Mouse (Mus musculus) midbrain, embryonic 13.5 days (tissue): Measurements from ENCODE around the gene Wdr45. TPM values are rescaled to one million over a fixed set of nuclear protein-coding genes. Genes with fewer than 3 reads are reported as not detected.
"Not testable (repeated sequence)": the region's sequence is repeated elsewhere in the genome, so short reads cannot be mapped to it uniquely, and the experiment has no call there.

Source experiments
- ATAC-seq: fragments of 200-750 bp; cut with Nextera tagmentation; 2 replicates; pipeline ENCODE4 v1.8.0; 2017; ENCODE audit warnings: mild to moderate bottlenecking, moderate TSS enrichment, moderate library complexity
- H3K27ac ChIP-seq: fragments of 300-500 bp; sonication (generic); 2 replicates; pipeline ENCODE4 v1.5.1; 2015; ENCODE audit warnings: inconsistent platforms, mild to moderate bottlenecking, moderate library complexity
- H3K27me3 ChIP-seq: fragments of 300-500 bp; sonication (generic); 2 replicates; pipeline ENCODE4 v1.6.1; 2015; ENCODE audit warnings: mild to moderate bottlenecking, inconsistent platforms
- H3K36me3 ChIP-seq: fragments of 300-500 bp; sonication (generic); 2 replicates; pipeline ENCODE4 v1.6.1; 2015; ENCODE audit warnings: mild to moderate bottlenecking, inconsistent platforms
- H3K4me1 ChIP-seq: fragments of 300-500 bp; sonication (generic); replicated peaks from 2 replicates; pipeline ENCODE4 v1.6.1; 2015; ENCODE audit warnings: inconsistent platforms
- H3K4me2 ChIP-seq: fragments of 300-500 bp; sonication (generic); replicated peaks from 2 replicates; pipeline ENCODE4 v1.6.1; 2015; ENCODE audit warnings: moderate library complexity, mild to moderate bottlenecking, inconsistent platforms
- H3K4me3 ChIP-seq: fragments of 300-500 bp; sonication (generic); replicated peaks from 2 replicates; pipeline ENCODE4 v1.5.1; 2015; ENCODE audit warnings: mild to moderate bottlenecking, inconsistent platforms
- H3K9ac ChIP-seq: fragments of 300-500 bp; sonication (generic); replicated peaks from 2 replicates; pipeline ENCODE4 v1.6.1; 2015; ENCODE audit warnings: mild to moderate bottlenecking, inconsistent platforms
- H3K9me3 ChIP-seq: fragments of 300-500 bp; sonication (generic); 2 replicates; pipeline ENCODE4 v1.6.1; 2016; ENCODE audit warnings: mild to moderate bottlenecking, inconsistent platforms
- WGBS: fragments of 180-500 bp; shearing (Covaris S2); methylation state at CpG from one replicate; pipeline ENCODE4 v1.1.7; 2015; 5-methylcytosine and 5-hydroxymethylcytosine counted together
- polyA plus RNA-seq: library from polyadenylated mRNA; unstranded; fragments of >200 nt; fragmentation: Nextera tagmentation; extraction: Ambion mirVana; gene quantifications from 2 replicates; pipeline ENCODE4 v1.2.1, GENCODE M21; 2015

Gene Wdr45
- polyA plus RNA-seq, 1 experiment from 2014 or later, result 34.9 TPM

DNA sequence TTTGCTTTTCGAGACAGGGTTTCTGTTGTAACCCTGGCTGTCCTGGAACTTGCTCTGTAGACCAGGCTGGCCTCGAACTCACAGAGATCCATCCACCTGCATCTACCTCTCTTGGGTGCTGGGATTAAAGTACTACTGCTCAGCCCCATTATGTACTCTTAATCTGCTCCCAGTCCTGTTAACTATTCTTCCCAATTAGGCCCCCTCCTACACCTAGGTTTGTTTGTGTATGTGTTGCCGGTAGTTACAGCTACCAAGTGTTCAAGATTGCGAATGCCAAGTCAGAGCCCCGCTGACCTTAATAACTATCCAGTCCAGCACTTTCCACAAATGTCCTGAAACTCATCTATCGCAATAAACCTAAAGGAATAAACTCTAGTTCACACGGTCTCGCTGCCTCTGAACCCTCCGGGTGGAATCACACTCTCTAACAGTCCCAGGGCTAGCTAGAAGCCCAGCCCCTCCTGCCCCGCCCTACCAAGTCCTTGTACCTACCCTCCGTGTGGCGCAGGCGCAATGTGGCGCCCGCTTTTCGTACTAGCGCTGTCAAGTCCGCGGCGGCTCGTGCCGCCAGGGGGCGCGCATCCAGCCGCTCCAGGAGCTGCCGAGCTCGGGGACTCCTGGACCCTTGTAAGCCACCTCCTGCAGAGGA lies 34.6 kb upstream of the Wdr45 start:
- peak; percentile 95 for ATAC-seq
- Histone ChIP-seq H3K9ac (no peak overlapping the region; the same call in 1 of the 2 replicates), H3K4me3 (peak overlapping the region; percentile 28), H3K4me1 (no peaks in the 10 kb centered on the region), H3K9me3 (no peaks in the 10 kb centered on the region), H3K4me2 (peak overlapping the region; percentile 49), H3K27ac (no peak overlapping the region), H3K27me3 (no peaks in the 10 kb centered on the region), H3K36me3 (no peaks in the 10 kb centered on the region)
- WGBS, result 18% methylated on average over 27 of the region's 27 CpGs

DNA sequence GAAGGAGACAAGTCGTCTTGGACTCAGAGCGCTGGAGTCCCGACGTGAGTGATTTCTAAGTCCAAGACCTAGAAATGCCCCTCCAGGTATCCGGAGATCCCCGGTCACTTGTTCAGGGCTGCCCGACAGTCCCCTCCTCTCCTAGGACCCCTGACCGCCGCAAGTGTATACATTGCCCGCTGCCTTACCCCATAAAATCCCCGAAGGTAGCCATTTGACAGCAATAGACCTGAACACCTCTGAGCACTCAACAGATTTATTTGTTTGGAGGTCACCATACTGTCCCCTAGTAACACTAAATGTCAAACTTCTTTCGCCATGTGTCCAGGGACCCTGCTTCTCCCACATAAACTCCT lies 34.1 kb upstream of the Wdr45 start:
- H3K27me3 ChIP-seq, result no peaks in the 10 kb centered on the region
- H3K27ac ChIP-seq, result no peak overlapping the region
- peak overlapping the region; percentile 49 for H3K4me2 ChIP-seq
- no peak overlapping the region; the same call in 1 of the 2 replicates for H3K9ac ChIP-seq
- peak overlapping the region; percentile 28 for H3K4me3 ChIP-seq
- ATAC-seq, result peak; percentile 69; the same call in 1 of the 2 replicates
- no peaks in the 10 kb centered on the region for H3K36me3 ChIP-seq
- 32% methylated on average over 12 of the region's 12 CpGs for WGBS
- no peaks in the 10 kb centered on the region for H3K4me1 ChIP-seq
- H3K9me3 ChIP-seq, result no peaks in the 10 kb centered on the region

DNA sequence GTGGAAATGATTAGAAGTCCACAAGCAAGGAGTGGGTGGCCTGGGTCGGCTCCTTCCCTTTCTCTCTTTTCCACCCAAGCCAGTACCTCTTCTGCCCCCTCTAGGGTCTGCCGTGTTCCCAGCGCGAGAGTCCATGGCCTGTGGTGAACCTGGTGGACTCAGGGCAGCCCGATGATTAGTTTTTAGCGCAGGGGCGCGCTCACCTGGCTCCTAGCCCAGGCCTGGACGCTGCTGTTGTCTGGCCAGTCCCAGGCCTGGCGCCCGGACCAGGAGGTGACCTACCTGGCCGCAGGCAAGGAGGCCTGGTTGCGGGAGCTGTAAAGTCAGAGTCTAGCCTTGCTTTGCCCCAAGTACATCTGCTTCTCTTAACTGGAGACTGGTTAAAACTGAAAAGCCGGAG lies 33.3 kb upstream of the Wdr45 start, which contains the start of gene Magix:
TSS of gene Magix (minus strand) at position 388 of the 400 bp plus-strand sequence.
- 75% methylated on average over 14 of the region's 14 CpGs for WGBS
- Histone ChIP-seq H3K9me3 (no peaks in the 10 kb centered on the region), H3K27ac (no peak within 1 kb of the TSS), H3K4me1 (no peaks in the 10 kb centered on the region), H3K4me3 (peak within 1 kb of the TSS; percentile 28), H3K36me3 (no peaks in the 10 kb centered on the region), H3K4me2 (peak within 1 kb of the TSS; percentile 49), H3K27me3 (no peaks in the 10 kb centered on the region), H3K9ac (no peak within 1 kb of the TSS)
- ATAC-seq, result 0 out of 2 replicates have a peak, but pooled peaks have one; percentile 9

DNA sequence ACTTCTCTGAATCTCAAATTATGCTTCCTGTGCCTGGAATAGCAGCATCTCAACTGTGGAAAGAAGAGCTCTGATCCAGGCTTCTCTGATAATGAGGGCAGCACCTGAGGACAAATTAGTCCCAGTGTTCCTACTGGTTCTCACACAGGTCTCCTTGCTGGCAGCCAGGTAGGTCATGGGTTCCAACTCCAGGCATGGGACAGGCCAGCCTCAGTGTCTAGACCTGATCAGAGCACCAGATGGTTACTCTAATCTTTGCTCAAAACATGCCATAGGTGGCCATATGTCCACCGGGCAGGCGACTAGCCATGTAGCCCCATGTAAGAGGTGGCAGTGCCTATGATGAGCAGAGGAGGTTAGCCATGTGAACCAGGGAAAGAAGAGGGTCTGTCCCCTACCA lies 25.8 kb upstream of the Wdr45 start:
- no peak for ATAC-seq
- Histone ChIP-seq H3K9me3 (no peaks in the 10 kb centered on the region), H3K4me1 (no peaks in the 10 kb centered on the region), H3K4me2 (no peak overlapping the region), H3K27me3 (no peaks in the 10 kb centered on the region), H3K9ac (no peak overlapping the region), H3K36me3 (no peaks in the 10 kb centered on the region), H3K27ac (no peak overlapping the region), H3K4me3 (no peak overlapping the region)
- 98% methylated on average over 2 of the region's 2 CpGs for WGBS

DNA sequence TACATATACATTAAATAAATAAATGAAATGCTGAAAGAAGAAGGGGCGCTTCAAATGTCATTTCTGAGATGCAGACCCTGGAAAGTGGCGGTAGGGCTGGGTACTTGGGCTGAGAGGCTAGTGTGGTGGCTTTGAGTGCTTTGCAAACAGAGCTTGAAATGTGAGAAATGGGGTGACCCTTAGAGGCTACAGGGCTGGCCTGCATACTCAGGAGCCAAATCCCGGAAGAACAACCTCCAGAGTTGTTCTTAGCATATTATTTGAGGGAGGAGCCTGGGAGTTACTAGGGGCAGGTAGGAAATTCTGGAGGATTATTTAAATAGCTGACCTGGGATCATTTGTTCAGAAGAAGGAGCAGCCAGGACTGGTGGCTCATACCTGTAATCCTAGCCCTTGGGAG lies 23.6 kb upstream of the Wdr45 start:
- Histone ChIP-seq H3K36me3 (no peaks in the 10 kb centered on the region), H3K27me3 (no peaks in the 10 kb centered on the region), H3K4me1 (no peaks in the 10 kb centered on the region), H3K27ac (no peak overlapping the region), H3K4me3 (no peak overlapping the region), H3K4me2 (no peak overlapping the region), H3K9ac (no peak overlapping the region), H3K9me3 (no peaks in the 10 kb centered on the region)
- no peak for ATAC-seq
- 71% methylated on average over 3 of the region's 3 CpGs for WGBS

DNA sequence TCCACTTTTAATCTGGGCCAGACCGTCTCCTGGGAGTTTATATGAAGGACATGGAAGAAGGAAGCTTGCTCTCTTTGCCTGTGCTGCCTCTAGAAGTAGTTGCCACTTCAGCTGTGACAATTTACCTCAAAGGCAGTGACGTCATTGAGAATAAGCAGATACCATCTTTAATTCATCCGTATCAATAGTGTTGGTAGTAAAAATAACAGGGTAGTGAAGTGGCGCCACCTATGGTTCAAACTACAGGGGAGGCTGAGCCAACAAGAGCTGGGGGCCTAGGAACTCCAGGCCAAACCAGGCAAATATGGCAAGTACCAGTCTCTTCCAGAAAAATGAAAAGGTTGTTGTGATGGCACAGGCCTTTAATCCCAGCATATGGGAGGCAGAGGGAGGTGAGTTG lies 21.3 kb upstream of the Wdr45 start:
- no peaks in the 10 kb centered on the region for H3K9me3 ChIP-seq
- peaks cover 4% of the 10 kb centered on the region; the same call in 1 of the 2 replicates for H3K4me1 ChIP-seq
- no peaks in the 10 kb centered on the region for H3K36me3 ChIP-seq
- 47% methylated on average over 4 of the region's 4 CpGs for WGBS
- H3K9ac ChIP-seq, result no peak overlapping the region
- H3K4me3 ChIP-seq, result no peak overlapping the region
- H3K27ac ChIP-seq, result no peak overlapping the region
- no peak overlapping the region for H3K4me2 ChIP-seq
- no peaks in the 10 kb centered on the region for H3K27me3 ChIP-seq
- ATAC-seq, result no peak

DNA sequence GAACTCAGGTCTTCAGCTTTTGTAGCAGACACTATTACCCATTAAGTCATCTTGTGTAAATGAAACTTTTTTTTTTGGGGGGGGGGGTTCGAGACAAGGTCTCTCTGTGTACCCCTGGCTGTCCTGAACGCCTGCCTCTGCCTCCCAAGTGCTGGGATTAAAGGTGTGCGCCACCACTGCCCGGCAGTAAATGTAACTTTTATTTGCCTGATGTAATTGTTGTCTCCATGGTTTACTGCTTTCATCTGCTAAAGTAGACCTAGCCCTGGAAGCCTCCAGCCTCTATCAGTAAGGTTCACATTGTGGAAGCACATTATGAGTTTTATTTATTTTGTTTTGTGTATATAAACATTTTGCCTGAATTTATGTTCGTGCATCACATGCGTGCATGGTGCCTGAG lies 17.6 kb upstream of the Wdr45 start:
- H3K36me3 ChIP-seq, result peaks cover 9% of the 10 kb centered on the region; the same call in 1 of the 2 replicates
- peak; percentile 67 for ATAC-seq
- H3K4me3 ChIP-seq, result peak overlapping the region; percentile 55; the same call in 1 of the 2 replicates

DNA sequence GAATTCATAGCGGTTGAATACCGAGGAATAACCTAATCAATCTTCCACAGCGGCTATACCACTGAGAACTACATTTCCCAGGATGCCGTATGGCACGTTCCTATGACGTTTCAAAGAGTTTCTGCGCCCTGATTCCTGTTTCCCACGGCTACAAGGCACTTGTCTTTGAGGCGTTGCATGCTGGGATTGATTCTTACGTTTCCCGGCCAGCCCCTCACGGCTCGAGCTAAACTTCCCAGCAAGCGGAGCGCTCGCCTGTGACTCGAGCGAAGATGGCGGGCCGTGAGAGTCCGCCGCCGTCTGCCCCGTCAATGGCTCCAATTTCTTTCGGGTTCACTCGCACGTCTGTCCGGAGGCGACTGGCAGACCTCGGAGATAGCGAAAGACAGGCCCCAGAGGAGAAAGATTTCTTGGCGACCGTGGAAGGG lies 17.2 kb upstream of the Wdr45 start, which contains the start of gene Gpkow:
TSS of gene Gpkow (plus strand) at position 178 of the 428 bp plus-strand sequence.
- 22% methylated on average over 33 of the region's 33 CpGs for WGBS
- ATAC-seq, result peak; percentile 96
- Histone ChIP-seq H3K27ac (peak within 1 kb of the TSS; percentile 25; the same call in 1 of the 2 replicates), H3K9me3 (no peaks in the 10 kb centered on the region), H3K4me3 (peak within 1 kb of the TSS; percentile 55), H3K27me3 (no peaks in the 10 kb centered on the region), H3K4me2 (peak within 1 kb of the TSS; percentile 59), H3K9ac (peak within 1 kb of the TSS; percentile 60), H3K4me1 (peaks cover 11% of the 10 kb centered on the region; the same call in 1 of the 2 replicates), H3K36me3 (peaks cover 11% of the 10 kb centered on the region; the same call in 1 of the 2 replicates)

More for the DNA sequence above, 17.6 kb upstream of the Wdr45 start:
- Histone ChIP-seq H3K4me1 (peaks cover 11% of the 10 kb centered on the region; the same call in 1 of the 2 replicates), H3K27me3 (no peaks in the 10 kb centered on the region), H3K27ac (no peak overlapping the region), H3K4me2 (peak overlapping the region; percentile 37), H3K9ac (no peak overlapping the region), H3K9me3 (no peaks in the 10 kb centered on the region)
- WGBS, result 46% methylated on average over 6 of the region's 6 CpGs

DNA sequence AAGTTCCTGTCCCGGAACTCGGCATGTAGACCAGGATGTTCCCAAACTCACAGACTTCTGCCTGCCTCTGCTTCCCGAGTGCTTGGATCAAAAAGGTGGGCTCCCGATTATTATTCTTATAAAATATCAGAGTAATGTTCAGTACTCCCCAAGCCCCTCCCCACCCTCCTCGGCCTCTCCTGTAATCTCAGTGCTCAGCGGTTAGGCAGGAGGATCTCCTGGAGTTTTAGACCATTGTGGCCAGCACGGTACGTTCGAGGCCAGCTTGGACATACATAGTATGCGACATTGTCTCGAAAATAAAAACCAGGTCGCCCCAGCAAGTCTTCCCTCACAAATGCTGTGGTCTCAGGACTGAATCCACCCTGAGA lies 384 bp upstream of the Wdr45 start:
- not testable (repeated sequence) for ATAC-seq, H3K36me3 ChIP-seq, H3K27ac ChIP-seq, H3K9me3 ChIP-seq, H3K4me1 ChIP-seq, H3K27me3 ChIP-seq
- 36% methylated on average over 6 of the region's 12 CpGs for whole genome bisulfite sequencing
- Histone ChIP-seq H3K9ac (peak overlapping the region; percentile 58), H3K4me3 (peak overlapping the region; percentile 38), H3K4me2 (peak overlapping the region; percentile 54)

DNA sequence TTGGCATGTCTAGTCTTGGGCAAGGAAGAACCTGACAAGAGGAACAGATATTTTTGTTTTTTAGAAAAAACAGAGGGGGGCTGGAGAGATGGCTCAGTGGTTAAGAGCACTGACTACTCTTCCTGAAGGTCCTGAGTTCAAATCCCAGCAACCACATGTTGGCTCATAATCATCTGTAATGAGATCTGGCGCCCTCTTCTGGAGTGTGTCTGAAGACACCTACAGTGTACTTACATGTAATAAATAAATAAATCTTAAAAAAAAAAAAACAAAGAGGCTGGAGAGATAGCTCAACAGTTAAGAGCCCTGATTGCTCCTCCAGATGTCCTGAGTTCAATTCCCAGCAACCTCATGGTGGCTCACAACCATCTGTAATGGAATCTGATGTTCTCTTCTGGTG lies 1.9 kb downstream of the Wdr45 start:
- H3K36me3 ChIP-seq, H3K4me3 ChIP-seq, ATAC-seq, H3K4me2 ChIP-seq, H3K27me3 ChIP-seq, H3K27ac ChIP-seq, H3K4me1 ChIP-seq, H3K9me3 ChIP-seq, H3K9ac ChIP-seq: not testable (repeated sequence)
- WGBS, result 42% methylated on average over 1 of the region's 1 CpGs

DNA sequence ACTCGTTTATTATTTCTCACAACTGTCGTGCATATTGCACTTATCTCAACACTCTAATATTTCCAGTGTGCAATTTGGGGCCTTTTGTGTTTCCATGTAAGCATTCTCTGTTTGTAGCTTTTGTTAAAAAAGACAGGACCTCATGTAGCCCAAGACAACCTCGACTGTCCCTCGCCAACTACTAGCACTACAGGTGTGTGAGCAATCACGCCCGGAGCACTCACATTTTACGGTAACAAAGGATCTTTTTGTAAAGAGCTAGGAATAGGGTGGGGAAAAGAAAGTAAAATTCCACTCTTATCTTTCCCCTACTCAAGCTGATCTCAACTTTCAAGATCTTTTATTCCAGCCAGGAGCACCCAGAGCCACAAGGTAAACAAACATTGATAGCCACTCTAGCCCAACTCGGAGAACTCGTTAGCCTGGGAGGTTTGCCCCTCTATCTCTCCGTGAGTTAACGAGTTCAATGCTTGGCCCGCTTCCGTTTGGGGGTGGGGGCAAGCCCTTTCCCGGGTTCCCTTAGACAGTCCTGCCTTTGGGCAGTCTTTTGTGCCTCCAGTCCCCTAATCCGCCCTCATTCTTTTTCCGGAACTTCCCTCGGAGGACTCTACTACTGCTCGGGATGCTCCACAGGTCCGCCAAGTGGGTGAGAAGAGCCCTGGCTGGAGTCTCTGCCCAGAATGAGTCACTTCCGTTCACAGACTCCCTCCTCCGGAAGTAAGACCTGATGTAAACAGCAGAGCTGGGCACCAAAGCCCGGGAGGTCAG lies 7.6 kb downstream of the Wdr45 start, which contains the start of gene Gm45208:
TSS of gene Gm45208 (plus strand) at position 732 of the 768 bp plus-strand sequence.
- H3K27ac ChIP-seq, result peak within 1 kb of the TSS; percentile 90
- H3K9ac ChIP-seq, result peak within 1 kb of the TSS; percentile 59
- H3K9me3 ChIP-seq, result no peaks in the 10 kb centered on the region
- H3K4me3 ChIP-seq, result peak within 1 kb of the TSS; percentile 54
- H3K27me3 ChIP-seq, result no peaks in the 10 kb centered on the region
- ATAC-seq, result peak; percentile 93
- 30% methylated on average over 22 of the region's 22 CpGs for WGBS
- peak within 1 kb of the TSS; percentile 69 for H3K4me2 ChIP-seq
- peaks cover 12% of the 10 kb centered on the region for H3K36me3 ChIP-seq
- peaks cover 9% of the 10 kb centered on the region for H3K4me1 ChIP-seq

DNA sequence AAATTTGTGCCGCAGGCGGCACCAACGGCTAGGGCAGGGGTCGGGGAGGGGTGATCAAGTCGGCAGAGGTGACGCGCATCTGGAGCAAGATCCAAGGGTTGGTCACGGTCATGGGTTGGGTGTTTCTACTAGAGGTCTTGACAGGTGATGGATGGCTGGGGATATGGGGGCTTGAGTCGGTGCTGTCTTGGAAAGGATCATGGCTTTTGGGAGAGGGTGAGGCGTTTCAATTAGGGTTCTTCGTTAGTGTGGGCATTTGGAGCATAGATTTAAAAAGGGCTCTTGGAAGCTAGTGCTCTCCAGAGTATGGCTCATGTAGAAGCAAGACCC lies 8.1 kb downstream of the Wdr45 start:
- peak; percentile 76; the same call in 1 of the 2 replicates for ATAC-seq
- Histone ChIP-seq H3K9ac (peak overlapping the region; percentile 59), H3K4me1 (peaks cover 9% of the 10 kb centered on the region), H3K36me3 (peaks cover 17% of the 10 kb centered on the region), H3K27ac (peak overlapping the region; percentile 90), H3K4me3 (peak overlapping the region; percentile 54), H3K9me3 (no peaks in the 10 kb centered on the region), H3K27me3 (no peaks in the 10 kb centered on the region), H3K4me2 (peak overlapping the region; percentile 69)
- WGBS, result 32% methylated on average over 11 of the region's 11 CpGs
